Mouse (Mus musculus): ENCODE data around the gene Prm3. TPM values are rescaled to one million over a fixed set of nuclear protein-coding genes. Genes with fewer than 3 reads are reported as not detected.

Gene Prm3
- polyA plus RNA-seq (2016; fragmentation: Nextera tagmentation; extraction: Ambion mirVana) = not detected in 2 replicates

DNA sequence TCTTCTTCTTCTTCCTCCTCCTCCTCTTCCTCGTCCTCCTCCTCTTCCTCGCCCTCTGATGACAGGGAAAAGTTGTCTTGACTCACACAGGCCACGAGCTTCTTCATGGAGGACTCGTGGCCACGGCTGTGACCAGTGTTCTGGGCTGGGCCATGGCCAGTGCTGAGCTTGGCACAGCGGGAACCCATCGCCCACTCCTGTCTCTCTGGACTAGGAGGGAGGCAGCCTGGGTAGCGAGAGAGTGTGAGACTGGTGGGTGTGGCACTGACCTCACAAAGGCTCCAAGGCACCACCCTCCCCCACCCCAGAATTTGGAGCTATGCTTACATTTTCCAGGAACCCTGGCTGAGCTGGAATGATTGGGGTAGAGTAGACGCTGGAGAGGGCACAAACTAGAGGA lies at the start of gene Prm3:
TSS of gene Prm3 (minus strand) at position 213 of the 400 bp plus-strand sequence.
- no peaks in the 10 kb centered on the region for H3K9me3 ChIP-seq
- H3K4me1 ChIP-seq = no peaks in the 10 kb centered on the region
- ATAC-seq (ENCODE audit: insufficient number of reproducible peaks, insufficient read depth, low FRiP score, low TSS enrichment) = no peak
- no peak within 1 kb of the TSS for H3K4me2 ChIP-seq (replicated peaks)
- no peak within 1 kb of the TSS for H3K27ac ChIP-seq
- peaks cover 8% of the 10 kb centered on the region; the same call in 1 of the 2 replicates for H3K27me3 ChIP-seq
- no peak within 1 kb of the TSS for H3K4me3 ChIP-seq
- no peaks in the 10 kb centered on the region for H3K36me3 ChIP-seq
- WGBS = 82% methylated on average over 9 of the region's 9 CpGs
- no peak within 1 kb of the TSS for H3K9ac ChIP-seq

DNA sequence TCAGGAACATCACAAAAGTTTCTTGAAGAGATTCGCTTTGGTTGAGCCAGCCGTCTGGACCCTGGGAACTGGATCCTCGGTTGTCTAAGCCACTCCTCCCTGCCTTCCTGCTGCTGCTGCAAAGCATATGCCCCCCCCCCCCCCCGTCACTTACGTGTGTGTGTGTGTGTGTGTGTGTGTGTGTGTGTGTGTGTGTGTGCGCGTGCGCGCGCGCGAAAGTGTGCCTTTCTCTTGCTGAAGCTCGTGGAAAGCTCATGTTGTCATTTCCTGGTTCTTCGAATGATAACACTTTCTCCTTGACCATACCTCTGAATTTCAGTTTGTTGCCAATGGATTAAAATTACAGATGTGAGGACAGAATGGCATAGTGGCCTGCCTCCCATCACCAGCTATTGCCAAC lies 49.3 kb upstream of the Prm3 start:
- Histone ChIP-seq H3K4me2 (replicated peaks) (no peak overlapping the region), H3K36me3 (peaks cover 6% of the 10 kb centered on the region; the same call in 1 of the 2 replicates), H3K9ac (no peak overlapping the region), H3K27me3 (no peaks in the 10 kb centered on the region), H3K9me3 (no peaks in the 10 kb centered on the region), H3K4me1 (peaks cover 48% of the 10 kb centered on the region), H3K4me3 (no peak overlapping the region), H3K27ac (no peak overlapping the region)
- ATAC-seq (ENCODE audit: insufficient number of reproducible peaks, insufficient read depth, low FRiP score, low TSS enrichment) = no peak
- whole genome bisulfite sequencing = 81% methylated on average over 13 of the region's 14 CpGs

DNA sequence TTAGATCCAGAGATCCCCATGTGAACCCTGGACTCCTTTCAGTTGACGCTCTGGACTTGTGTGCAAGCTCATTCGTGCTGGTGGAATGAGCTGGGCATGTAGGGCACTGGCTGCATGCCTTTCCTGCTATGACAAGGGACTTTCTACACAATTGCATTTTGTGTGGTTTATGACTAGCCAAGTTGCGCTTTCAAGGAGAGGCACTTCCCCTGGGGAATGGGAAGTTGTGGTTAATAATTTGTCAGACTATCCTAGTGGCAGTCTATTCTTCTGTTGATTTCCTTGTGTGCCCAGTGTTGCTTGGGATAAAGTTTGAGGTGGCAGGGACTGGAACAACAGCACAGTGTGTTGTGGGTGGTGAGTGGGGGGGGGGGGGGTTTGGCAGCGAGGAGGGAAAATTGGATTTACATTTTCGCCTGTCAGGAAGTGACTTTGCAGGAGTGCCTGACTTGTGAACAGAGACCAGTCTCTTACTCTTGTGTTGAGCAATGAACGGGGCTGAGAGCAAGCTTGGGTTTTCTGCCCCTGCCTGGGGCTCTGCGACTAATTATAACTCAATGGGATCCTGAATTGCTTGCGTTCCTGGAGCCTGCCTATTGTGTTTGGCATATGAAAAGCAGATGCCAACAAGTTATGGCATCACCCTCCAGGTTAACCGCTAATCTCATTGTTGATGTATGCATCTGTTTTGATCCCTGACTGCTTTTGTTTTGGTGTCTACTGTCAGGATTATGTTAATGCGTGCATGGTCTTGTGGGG lies 48.0 kb upstream of the Prm3 start:
- H3K4me1 ChIP-seq = peaks cover 49% of the 10 kb centered on the region
- no peak for ATAC-seq (ENCODE audit: insufficient number of reproducible peaks, insufficient read depth, low FRiP score, low TSS enrichment)
- no peaks in the 10 kb centered on the region for H3K9me3 ChIP-seq
- peaks cover 6% of the 10 kb centered on the region; the same call in 1 of the 2 replicates for H3K36me3 ChIP-seq
- H3K4me3 ChIP-seq = no peak overlapping the region
- no peaks in the 10 kb centered on the region for H3K27me3 ChIP-seq
- no peak overlapping the region; the same call in 1 of the 2 replicates for H3K4me2 ChIP-seq (replicated peaks)
- peak overlapping the region; percentile 37; the same call in 1 of the 2 replicates for H3K27ac ChIP-seq
- H3K9ac ChIP-seq = no peak overlapping the region; the same call in 1 of the 2 replicates
- 29% methylated on average over 10 of the region's 10 CpGs for WGBS

DNA sequence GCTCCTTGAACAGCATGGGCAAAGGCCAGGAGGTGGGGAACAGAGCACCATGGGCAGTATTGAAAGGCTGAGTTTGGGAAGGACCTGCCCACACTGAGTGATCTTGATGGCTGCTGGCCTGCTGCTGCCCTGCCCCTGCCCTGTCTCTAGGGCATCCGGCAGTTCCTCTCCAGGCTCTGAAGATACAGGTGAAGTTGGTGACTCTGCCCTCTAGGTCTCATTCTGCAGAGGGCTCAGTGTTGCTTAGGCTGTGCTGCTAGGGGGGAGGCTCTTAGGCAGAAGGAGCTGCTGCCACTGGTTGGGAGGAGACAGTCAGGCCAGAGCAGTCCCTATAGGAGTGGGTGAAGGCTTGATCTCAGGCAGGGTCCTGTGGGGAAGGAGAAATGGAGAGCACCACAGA lies 47.2 kb upstream of the Prm3 start:
- Histone ChIP-seq H3K9me3 (no peaks in the 10 kb centered on the region), H3K4me1 (peaks cover 44% of the 10 kb centered on the region), H3K9ac (no peak overlapping the region; the same call in 1 of the 2 replicates), H3K27me3 (no peaks in the 10 kb centered on the region), H3K4me3 (no peak overlapping the region), H3K27ac (peak overlapping the region; percentile 37; the same call in 1 of the 2 replicates), H3K36me3 (peaks cover 6% of the 10 kb centered on the region; the same call in 1 of the 2 replicates), H3K4me2 (replicated peaks) (no peak overlapping the region; the same call in 1 of the 2 replicates)
- no peak for ATAC-seq (ENCODE audit: insufficient number of reproducible peaks, insufficient read depth, low FRiP score, low TSS enrichment)
- WGBS = 61% methylated on average over 1 of the region's 1 CpGs

DNA sequence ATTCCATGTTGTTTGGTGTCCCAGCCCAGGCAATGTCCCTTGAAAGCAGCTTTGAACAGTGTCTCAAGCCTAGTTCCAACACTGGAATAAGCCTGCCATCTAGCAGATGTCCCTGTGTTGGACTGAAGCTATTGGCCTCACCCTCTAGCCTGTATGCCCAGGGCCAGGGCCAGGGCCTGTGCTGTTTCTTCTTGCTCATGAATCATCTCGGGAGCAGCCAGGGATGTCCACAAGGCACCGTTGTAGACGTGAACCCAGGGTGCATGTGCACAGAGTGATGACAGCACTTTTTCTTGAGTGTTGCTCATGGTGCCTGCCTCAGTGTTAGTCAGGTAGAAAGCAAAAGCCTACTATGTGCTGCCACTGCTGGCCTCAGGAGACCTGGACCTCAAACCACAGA lies 46.5 kb upstream of the Prm3 start:
- 86% methylated on average over 3 of the region's 3 CpGs for WGBS
- Histone ChIP-seq H3K36me3 (peaks cover 6% of the 10 kb centered on the region; the same call in 1 of the 2 replicates), H3K9ac (no peak overlapping the region), H3K4me2 (replicated peaks) (no peak overlapping the region), H3K4me1 (peaks cover 44% of the 10 kb centered on the region), H3K27ac (no peak overlapping the region), H3K27me3 (no peaks in the 10 kb centered on the region), H3K9me3 (no peaks in the 10 kb centered on the region), H3K4me3 (no peak overlapping the region)
- ATAC-seq (ENCODE audit: insufficient number of reproducible peaks, insufficient read depth, low FRiP score, low TSS enrichment) = no peak

DNA sequence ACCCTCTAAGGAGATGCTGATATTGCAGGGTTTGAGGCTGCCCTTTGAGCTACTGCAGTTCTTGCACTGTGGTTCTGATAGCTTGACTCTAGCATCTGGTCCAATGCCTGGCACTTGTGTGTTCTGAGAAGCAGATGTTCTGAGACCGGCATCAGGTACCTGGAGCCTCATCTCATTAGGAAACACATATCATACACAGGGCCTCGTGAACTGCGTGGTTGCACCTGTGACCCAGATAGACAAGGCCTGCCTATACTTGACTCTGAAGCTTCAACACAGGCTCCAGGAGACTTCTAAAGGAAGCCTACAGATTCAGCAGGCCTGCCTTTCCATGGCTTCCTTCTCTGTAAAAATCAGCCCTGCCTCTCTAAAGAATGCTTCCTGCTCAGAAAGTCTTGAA lies 45.7 kb upstream of the Prm3 start:
- WGBS = 93% methylated on average over 3 of the region's 3 CpGs
- peaks cover 6% of the 10 kb centered on the region; the same call in 1 of the 2 replicates for H3K36me3 ChIP-seq
- H3K9ac ChIP-seq = no peak overlapping the region
- no peak overlapping the region for H3K27ac ChIP-seq
- no peaks in the 10 kb centered on the region for H3K9me3 ChIP-seq
- peaks cover 44% of the 10 kb centered on the region for H3K4me1 ChIP-seq
- ATAC-seq (ENCODE audit: insufficient number of reproducible peaks, insufficient read depth, low FRiP score, low TSS enrichment) = no peak
- no peak overlapping the region for H3K4me3 ChIP-seq
- H3K27me3 ChIP-seq = no peaks in the 10 kb centered on the region
- no peak overlapping the region for H3K4me2 ChIP-seq (replicated peaks)

DNA sequence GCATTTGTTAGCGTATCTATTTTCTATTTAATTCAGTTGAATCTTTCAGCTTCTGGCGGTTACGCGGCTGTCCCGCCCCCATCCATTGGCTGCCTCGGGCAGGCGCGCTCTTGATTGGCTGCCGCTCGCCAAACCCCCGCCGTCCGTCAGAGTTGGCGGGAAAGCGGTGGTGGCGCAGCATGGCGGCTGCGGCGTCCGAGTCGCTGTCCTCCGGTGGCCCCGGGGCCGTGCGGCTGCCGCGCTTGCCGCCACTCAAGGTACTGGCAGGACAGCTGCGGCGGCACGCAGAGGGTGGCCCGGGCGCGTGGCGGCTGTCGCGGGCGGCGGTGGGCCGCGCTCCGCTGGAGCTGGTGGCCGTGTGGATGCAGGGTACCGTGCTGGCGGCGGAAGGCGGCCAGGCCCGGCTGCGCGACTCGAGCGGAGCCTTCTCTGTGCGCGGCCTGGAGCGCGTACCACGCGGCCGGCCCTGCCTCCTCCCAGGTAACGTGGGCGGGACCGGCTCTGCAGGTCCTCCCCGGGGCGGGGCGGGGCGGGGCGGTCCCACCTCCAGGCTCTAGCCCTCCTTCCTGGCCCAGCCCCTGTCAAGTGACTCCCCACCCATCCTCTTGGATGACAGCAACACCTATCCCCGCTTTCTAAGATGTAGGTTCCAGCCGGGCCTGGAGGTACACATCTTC lies 44.3 kb upstream of the Prm3 start, which contains the start of gene Rmi2:
TSS of gene Rmi2 (plus strand) at position 149 of the 677 bp plus-strand sequence.
- no peaks in the 10 kb centered on the region for H3K9me3 ChIP-seq
- peak within 1 kb of the TSS; percentile 85 for H3K27ac ChIP-seq
- under 1% methylated on average over 61 of the region's 69 CpGs for WGBS
- peak within 1 kb of the TSS; percentile 81 for H3K4me2 ChIP-seq (replicated peaks)
- peak within 1 kb of the TSS; percentile 83 for H3K9ac ChIP-seq
- H3K36me3 ChIP-seq = 0 out of 2 replicates have a peak, but pooled peaks cover 6% of the 10 kb centered on the region
- H3K4me3 ChIP-seq = peak within 1 kb of the TSS; percentile 80
- H3K27me3 ChIP-seq = no peaks in the 10 kb centered on the region
- ATAC-seq (ENCODE audit: insufficient number of reproducible peaks, insufficient read depth, low FRiP score, low TSS enrichment) = peak; percentile 88
- peaks cover 44% of the 10 kb centered on the region for H3K4me1 ChIP-seq

DNA sequence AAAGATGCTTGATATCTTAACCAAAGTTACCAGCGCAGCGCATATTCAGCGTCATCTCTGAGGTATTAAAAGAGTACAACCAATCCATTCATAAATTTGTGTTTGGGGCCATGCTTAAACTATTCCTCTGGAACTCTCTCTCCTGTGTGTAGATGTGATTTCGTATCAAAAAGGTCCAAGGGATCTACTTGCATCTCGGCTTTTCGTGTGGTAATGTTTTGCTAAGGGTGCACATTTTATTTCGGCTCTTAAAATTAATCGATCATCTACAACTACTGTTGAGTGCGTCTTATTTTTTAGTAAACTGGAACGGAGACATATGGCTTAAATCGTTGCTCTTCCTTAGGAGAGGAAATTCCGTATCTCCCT lies 43.8 kb upstream of the Prm3 start:
- 0 out of 2 replicates have a peak, but pooled peaks cover 2% of the 10 kb centered on the region for H3K36me3 ChIP-seq
- H3K9me3 ChIP-seq = no peaks in the 10 kb centered on the region
- 8% methylated on average over 12 of the region's 12 CpGs for WGBS
- no peaks in the 10 kb centered on the region for H3K27me3 ChIP-seq
- peak overlapping the region; percentile 27; the same call in 1 of the 2 replicates for H3K9ac ChIP-seq
- no peak for ATAC-seq (ENCODE audit: insufficient number of reproducible peaks, insufficient read depth, low FRiP score, low TSS enrichment)
- H3K4me2 ChIP-seq (replicated peaks) = peak overlapping the region; percentile 81
- peak overlapping the region; percentile 80 for H3K4me3 ChIP-seq
- H3K27ac ChIP-seq = peak overlapping the region; percentile 85; the same call in 1 of the 2 replicates
- peaks cover 39% of the 10 kb centered on the region for H3K4me1 ChIP-seq

DNA sequence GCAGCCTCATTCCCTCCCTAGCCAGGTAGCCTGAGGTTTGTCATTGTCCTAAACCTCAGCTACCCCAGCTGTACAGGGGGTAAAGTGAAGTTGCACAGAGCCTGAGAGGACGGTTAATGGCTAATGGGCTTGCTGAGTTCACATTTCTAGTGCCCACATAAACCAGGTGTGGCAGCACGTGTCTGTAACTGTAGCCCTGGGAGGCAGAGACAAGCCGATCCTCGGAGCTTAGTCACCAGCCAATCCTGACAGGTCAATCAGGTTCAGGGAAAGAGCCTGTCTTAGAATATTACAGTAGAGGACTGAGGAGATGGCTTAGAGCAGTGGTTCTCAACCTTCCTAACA lies 37.7 kb upstream of the Prm3 start:
- Histone ChIP-seq H3K36me3 (no peaks in the 10 kb centered on the region), H3K9me3 (no peaks in the 10 kb centered on the region), H3K9ac (no peak overlapping the region), H3K4me3 (no peak overlapping the region), H3K4me1 (peaks cover 5% of the 10 kb centered on the region; the same call in 1 of the 2 replicates), H3K27me3 (no peaks in the 10 kb centered on the region), H3K27ac (no peak overlapping the region), H3K4me2 (replicated peaks) (no peak overlapping the region)
- 71% methylated on average over 4 of the region's 4 CpGs for WGBS
- ATAC-seq (ENCODE audit: insufficient number of reproducible peaks, insufficient read depth, low FRiP score, low TSS enrichment) = no peak

DNA sequence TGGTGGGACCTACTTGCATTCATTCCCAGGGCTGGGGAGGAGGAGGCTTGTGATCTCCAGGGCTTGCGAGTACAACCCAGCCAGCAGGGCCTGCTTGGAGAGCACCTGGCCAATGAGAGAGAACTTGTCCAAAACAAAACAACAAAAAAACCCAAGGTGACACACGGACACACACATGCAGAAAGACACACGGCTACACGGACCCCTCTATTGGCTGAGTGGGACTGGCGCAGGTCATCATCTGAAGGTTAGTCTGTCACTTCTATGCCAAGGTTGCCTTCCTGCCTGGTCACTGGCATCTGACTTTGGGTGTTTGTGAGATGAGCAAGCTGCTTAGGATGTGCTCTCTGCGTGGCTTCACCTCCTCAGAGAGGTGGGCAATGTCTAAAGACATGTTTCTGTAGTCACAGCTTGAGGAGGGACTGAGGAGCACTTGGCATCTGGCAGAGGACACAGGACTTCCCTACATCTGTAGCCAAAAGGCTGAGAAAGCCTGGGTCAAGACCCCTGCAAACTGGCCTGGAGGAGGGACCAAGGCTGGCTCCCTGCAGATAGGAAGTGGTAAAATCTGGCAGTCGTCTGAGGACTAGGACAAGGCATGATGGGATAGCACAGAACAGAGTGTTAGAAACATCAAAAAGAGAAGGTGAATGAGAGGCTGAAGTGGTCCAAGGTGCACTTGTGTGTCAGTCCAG lies 37.2 kb upstream of the Prm3 start:
- H3K27ac ChIP-seq = no peak overlapping the region
- no peak overlapping the region for H3K4me2 ChIP-seq (replicated peaks)
- no peak for ATAC-seq (ENCODE audit: insufficient number of reproducible peaks, insufficient read depth, low FRiP score, low TSS enrichment)
- H3K36me3 ChIP-seq = no peaks in the 10 kb centered on the region
- H3K4me3 ChIP-seq = no peak overlapping the region
- H3K9me3 ChIP-seq = no peaks in the 10 kb centered on the region
- WGBS = 81% methylated on average over 7 of the region's 7 CpGs
- H3K27me3 ChIP-seq = no peaks in the 10 kb centered on the region
- H3K4me1 ChIP-seq = peaks cover 5% of the 10 kb centered on the region; the same call in 1 of the 2 replicates
- no peak overlapping the region for H3K9ac ChIP-seq

DNA sequence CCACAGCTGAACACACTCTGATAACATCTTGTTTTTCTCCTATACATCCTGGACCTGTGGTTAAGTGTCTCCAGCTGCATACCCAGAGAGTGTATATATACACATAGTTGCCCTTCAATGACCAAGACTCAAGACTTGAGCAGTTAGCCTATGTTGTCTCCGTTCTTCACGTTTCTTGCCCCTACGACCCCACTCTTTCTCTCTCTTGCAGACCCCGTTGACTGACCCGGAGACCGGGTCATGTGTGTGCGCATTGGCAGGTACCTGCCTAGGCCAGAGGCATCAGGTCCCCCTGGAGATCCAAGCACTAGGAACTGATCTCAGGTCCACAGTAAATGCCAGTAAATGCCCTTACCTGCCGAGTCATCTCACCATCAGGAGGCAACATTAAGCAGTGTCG lies 36.6 kb upstream of the Prm3 start:
- ATAC-seq (ENCODE audit: insufficient number of reproducible peaks, insufficient read depth, low FRiP score, low TSS enrichment) = no peak
- Histone ChIP-seq H3K4me2 (replicated peaks) (no peak overlapping the region), H3K9me3 (no peaks in the 10 kb centered on the region), H3K36me3 (no peaks in the 10 kb centered on the region), H3K27ac (no peak overlapping the region), H3K4me3 (no peak overlapping the region), H3K27me3 (no peaks in the 10 kb centered on the region), H3K4me1 (peaks cover 5% of the 10 kb centered on the region; the same call in 1 of the 2 replicates), H3K9ac (no peak overlapping the region)
- 90% methylated on average over 9 of the region's 9 CpGs for WGBS

All from embryonic facial prominence, embryonic 12.5 days (tissue).